Mouse (Mus musculus): ENCODE results near the gene Mllt6.
"Not testable (repeated sequence)": the region's sequence is repeated elsewhere in the genome, so short reads cannot be mapped to it uniquely, and the experiment has no call there.

DNA sequence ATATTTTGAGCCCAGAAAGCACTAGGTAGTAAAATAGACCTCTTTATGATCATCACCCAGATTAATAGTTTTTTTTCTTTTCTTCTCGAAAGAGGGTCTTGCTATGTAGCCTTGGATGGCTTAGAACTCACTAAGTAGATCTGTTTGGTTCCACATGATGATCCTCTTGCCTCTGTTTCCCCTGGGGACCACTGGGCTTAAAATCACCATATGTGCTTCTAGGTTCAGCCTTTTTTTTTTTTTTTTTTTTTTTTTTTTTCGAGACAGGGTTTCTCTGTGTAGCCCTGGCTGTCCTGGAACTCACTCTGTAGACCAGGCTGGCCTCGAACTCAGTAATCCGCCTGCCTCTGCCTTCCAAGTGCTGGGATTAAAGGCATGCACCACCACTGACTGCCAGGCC lies 14.7 kb upstream of the Mllt6 start:
- TF ChIP-seq CTCF, EP300 (IDR thresholded peaks at IDR 0.05; ENCODE audit: low read depth): not testable (repeated sequence)

All from liver, embryonic 14.5 days (tissue).